Mouse (Mus musculus) CH12.LX (cell line): Measurements from ENCODE around the gene Slc16a4. TPM values are rescaled to one million over a fixed set of nuclear protein-coding genes. Genes with fewer than 3 reads are reported as not detected.

Source experiments
- DNase-seq: peaks from one replicate; pipeline ENCODE4 v3.0.0-alpha.2; 2013; ENCODE audit errors: extremely low read depth
- H3K27ac ChIP-seq: 2 replicates; pipeline ENCODE4 v1.5.1; 2012; ENCODE audit warnings: low read depth, mild to moderate bottlenecking, control low read depth, moderate library complexity; ENCODE audit not compliant: insufficient read depth
- H3K27me3 ChIP-seq: replicated peaks from 2 replicates; pipeline ENCODE3; 2012; ENCODE audit warnings: inconsistent platforms
- H3K36me3 ChIP-seq, 2 experiments: replicated peaks in 1 of 2; 2 replicates each; pipeline versions ENCODE3 to v1.6.1; 2012; ENCODE audit warnings: inconsistent platforms in 1 of 2, low read length in 1 of 2, mild to moderate bottlenecking in 1 of 2, mixed read lengths in 1 of 2, moderate library complexity in 1 of 2; ENCODE audit not compliant: control insufficient read depth in 1 of 2, insufficient read depth in 1 of 2
- H3K4me1 ChIP-seq, 2 experiments: 2 replicates each; pipeline ENCODE4 v1.6.1; 2012; ENCODE audit warnings: inconsistent platforms in 1 of 2, moderate library complexity in 1 of 2; ENCODE audit not compliant: insufficient read depth in 2 of 2, control insufficient read depth in 1 of 2
- H3K4me2 ChIP-seq: 2 replicates; pipeline ENCODE4 v1.6.1; 2012; ENCODE audit warnings: low read depth, mild to moderate bottlenecking, control low read depth; ENCODE audit not compliant: poor library complexity, insufficient read depth, severe bottlenecking
- H3K4me3 ChIP-seq, 3 experiments: fragments of 150-350 bp in 1 of 3; sonication (generic) in 1 of 3; replicated peaks in 1 of 3; 2 replicates each; pipeline versions ENCODE3 to v1.5.1; 2011 to 2012; ENCODE audit warnings: low read depth in 2 of 3, low read length in 2 of 3, mild to moderate bottlenecking in 2 of 3, moderate library complexity in 2 of 3, control low read depth in 1 of 3, improper control_type of control experiment in 1 of 3, inconsistent platforms in 1 of 3, mixed read lengths in 1 of 3; ENCODE audit not compliant: poor library complexity in 1 of 3
- H3K79me2 ChIP-seq: replicated peaks from 2 replicates; pipeline ENCODE4 v1.6.1; 2012; ENCODE audit warnings: mild to moderate bottlenecking, moderate library complexity; ENCODE audit not compliant: control insufficient read depth, poor library complexity, insufficient read depth, severe bottlenecking; ENCODE audit errors: extremely low read depth
- H3K9ac ChIP-seq: 2 replicates; pipeline ENCODE4 v1.6.1; 2012; ENCODE audit warnings: low read depth, mild to moderate bottlenecking, control low read depth, moderate library complexity; ENCODE audit not compliant: insufficient read depth
- H3K9me3 ChIP-seq: replicated peaks from 2 replicates; pipeline ENCODE3; 2012; ENCODE audit warnings: low read length, inconsistent platforms, mixed read lengths
- CHD1 ChIP-seq: IDR thresholded peaks from 2 replicates; pipeline ENCODE4 v1.6.1; 2012; ENCODE audit warnings: low read depth, low read length, improper control_type of control experiment, inconsistent platforms
- CHD2 ChIP-seq: IDR thresholded peaks from 2 replicates; pipeline ENCODE4 v1.6.1; 2011; ENCODE audit warnings: low read length, improper control_type of control experiment
- CTCF ChIP-seq, 2 experiments: IDR thresholded peaks in 1 of 2; conservative IDR thresholded peaks in 1 of 2; 2 replicates each; pipeline ENCODE4 v1.5.1; 2011 to 2012; ENCODE audit warnings: low read depth in 2 of 2, low read length in 2 of 2, improper control_type of control experiment in 1 of 2, inconsistent platforms in 1 of 2, mild to moderate bottlenecking in 1 of 2, moderate library complexity in 1 of 2
- E2F4 ChIP-seq: IDR thresholded peaks from 2 replicates; pipeline ENCODE4 v1.6.1; 2011; ENCODE audit warnings: low read depth, low read length, improper control_type of control experiment; ENCODE audit not compliant: insufficient replicate concordance
- EP300 ChIP-seq: IDR thresholded peaks from 2 replicates; pipeline ENCODE4 v1.6.1; 2011; ENCODE audit warnings: low read length, improper control_type of control experiment
- IRF4 ChIP-seq: IDR thresholded peaks from 2 replicates; pipeline ENCODE4 v1.6.1; 2014; ENCODE audit warnings: low read depth, mild to moderate bottlenecking, inconsistent platforms, low read length, improper control_type of control experiment
- KAT2A ChIP-seq: IDR thresholded peaks from 2 replicates; pipeline ENCODE4 v1.6.1; 2012; ENCODE audit warnings: low read length, improper control_type of control experiment, inconsistent platforms; ENCODE audit not compliant: insufficient replicate concordance
- MAFK ChIP-seq: IDR thresholded peaks from 2 replicates; pipeline ENCODE4 v1.6.1; 2011; ENCODE audit warnings: low read length, improper control_type of control experiment; ENCODE audit not compliant: insufficient replicate concordance
- MAX ChIP-seq: IDR thresholded peaks from 2 replicates; pipeline ENCODE4 v1.6.1; 2011; ENCODE audit warnings: low read length, improper control_type of control experiment
- MXI1 ChIP-seq: IDR thresholded peaks from 2 replicates; pipeline ENCODE4 v1.6.1; 2011; ENCODE audit warnings: mild to moderate bottlenecking, low read depth, low read length, improper control_type of control experiment
- MYC ChIP-seq: IDR thresholded peaks from 2 replicates; pipeline ENCODE4 v1.6.1; 2011; ENCODE audit warnings: low read depth, mild to moderate bottlenecking, improper control_type of control experiment, low read length
- NELFE ChIP-seq: IDR thresholded peaks from 2 replicates; pipeline ENCODE4 v1.6.1; 2011; ENCODE audit warnings: low read depth, low read length, improper control_type of control experiment
- NRF1 ChIP-seq: IDR thresholded peaks from 2 replicates; pipeline ENCODE4 v1.6.1; 2014; ENCODE audit warnings: low read depth, mild to moderate bottlenecking, inconsistent platforms, low read length, improper control_type of control experiment, moderate library complexity
- POLR2A ChIP-seq: IDR thresholded peaks from 2 replicates; pipeline ENCODE4 v1.6.1; 2011; ENCODE audit warnings: low read depth, mild to moderate bottlenecking, improper control_type of control experiment, low read length
- POLR2AphosphoS2 ChIP-seq: IDR thresholded peaks from 2 replicates; pipeline ENCODE4 v1.6.1; 2011; ENCODE audit warnings: low read depth, low read length, improper control_type of control experiment
- RAD21 ChIP-seq: IDR thresholded peaks from 2 replicates; pipeline ENCODE4 v1.6.1; 2011; ENCODE audit warnings: low read depth, mild to moderate bottlenecking, low read length, improper control_type of control experiment, moderate library complexity
- RCOR1 ChIP-seq: conservative IDR thresholded peaks from 2 replicates; pipeline ENCODE4 v1.6.1; 2012; ENCODE audit warnings: low read depth, mild to moderate bottlenecking, inconsistent platforms, low read length, improper control_type of control experiment
- SIN3A ChIP-seq: IDR thresholded peaks from 2 replicates; pipeline ENCODE4 v1.6.1; 2012; ENCODE audit warnings: low read length, improper control_type of control experiment, inconsistent platforms
- SMC3 ChIP-seq: IDR thresholded peaks from 2 replicates; pipeline ENCODE4 v1.6.1; 2011; ENCODE audit warnings: low read depth, low read length, improper control_type of control experiment
- TBP ChIP-seq: conservative IDR thresholded peaks from 2 replicates; pipeline ENCODE4 v1.6.1; 2011; ENCODE audit warnings: low read depth, low read length, improper control_type of control experiment
- TCF12 ChIP-seq: IDR thresholded peaks from 2 replicates; pipeline ENCODE4 v1.6.1; 2014; ENCODE audit warnings: low read depth, mild to moderate bottlenecking, inconsistent platforms, low read length, improper control_type of control experiment
- UBTF ChIP-seq: IDR thresholded peaks from 2 replicates; pipeline ENCODE4 v1.6.1; 2012; ENCODE audit warnings: low read depth, mild to moderate bottlenecking, inconsistent platforms, low read length, improper control_type of control experiment, moderate library complexity
- USF1 ChIP-seq: IDR thresholded peaks from 2 replicates; pipeline ENCODE4 v1.6.1; 2014; ENCODE audit warnings: low read depth, mild to moderate bottlenecking, inconsistent platforms, low read length, improper control_type of control experiment
- USF2 ChIP-seq: conservative IDR thresholded peaks from 2 replicates; pipeline ENCODE4 v1.6.1; 2011; ENCODE audit warnings: low read depth, low read length, improper control_type of control experiment
- ZC3H11A ChIP-seq: IDR thresholded peaks from 2 replicates; pipeline ENCODE4 v1.6.1; 2012; ENCODE audit warnings: low read depth, mild to moderate bottlenecking, inconsistent platforms, low read length, improper control_type of control experiment
- ZKSCAN1 ChIP-seq: IDR thresholded peaks from 2 replicates; pipeline ENCODE4 v1.6.1; 2012; ENCODE audit warnings: low read depth, inconsistent platforms, low read length, improper control_type of control experiment, borderline replicate concordance
- ZMIZ1 ChIP-seq: IDR thresholded peaks from 2 replicates; pipeline ENCODE4 v1.6.1; 2012; ENCODE audit warnings: low read depth, mild to moderate bottlenecking, inconsistent platforms, low read length, improper control_type of control experiment
- dilution Hi-C: fragments of 300-500 bp; cut with MboI; formaldehyde crosslinking; loops from 2 replicates; pipeline ENCODE4 v1.14.3; 2020; ENCODE audit warnings: low sequenced_read_pairs; ENCODE audit not compliant: extremely low pct_unique_long_range_greater_than_20kb, extremely low pct_ligation_motif_present
- in situ Hi-C: fragments of 300-500 bp; cut with MboI; formaldehyde crosslinking; loops from 3 replicates; pipeline ENCODE4 v1.14.3; 2019; ENCODE audit warnings: low sequenced_read_pairs, low pct_ligation_motif_present, low pct_unique_long_range_greater_than_20kb, mixed read lengths
- polyA plus RNA-seq: library from polyadenylated mRNA; unstranded; fragments of >175 nt; gene quantifications from 2 replicates; pipeline ENCODE4 v1.2.1, GENCODE M21; 2012; ENCODE audit warnings: low read depth; ENCODE audit not compliant: insufficient read length
- total RNA-seq, 2 experiments: library from RNA; depleted of rRNA; stranded (reverse); fragments of 300-350 nt in 1 of 2; fragments of >200 nt in 1 of 2; gene quantifications; 2 replicates each; pipeline ENCODE4 v1.2.3; 2012 to 2014

The Slc16a4 gene
- total and polyA plus RNA-seq, 3 experiments = 0.08 to 0.60 TPM; not detected in 1

GRCm38 (mm10) chr3:107332127-107332959 is 41.3 kb downstream of the Slc16a4 start:
- H3K9ac ChIP-seq = peak overlapping the region; percentile 97
- dilution Hi-C loops (no loop called here), in situ Hi-C loops (no loop called here)
- TF ChIP-seq POLR2A (no peak), MXI1 (peak; percentile 55), POLR2AphosphoS2 (no peak), UBTF (0 out of 2 replicates have a peak, but pooled peaks have one; percentile 54), SIN3A (peak; percentile 10), ZC3H11A (no peak)
- peak overlapping the region; percentile 70 for H3K27ac ChIP-seq
- peak overlapping the region; percentile 68 for H3K4me2 ChIP-seq
- H3K9me3 ChIP-seq = no peaks in the 10 kb centered on the region
- H3K79me2 ChIP-seq = peaks cover 44% of the 10 kb centered on the region
- H3K27me3 ChIP-seq = no peaks in the 10 kb centered on the region
- peaks cover 0 to 37% of the 10 kb centered on the region in 2 experiments; a peak in 2 of 4 replicates for H3K4me1 ChIP-seq
- H3K4me3 ChIP-seq = peak overlapping the region; percentile 82 to 94 (median 92)
- DNase-seq = no peak
- peaks cover 16 to 29% of the 10 kb centered on the region in 2 experiments for H3K36me3 ChIP-seq

GRCm38 (mm10) chr3:107332960-107333380 is 41.9 kb downstream of the Slc16a4 start:
- DNase-seq = peak; percentile 99
- peak overlapping the region; percentile 82 to 94 (median 92) for H3K4me3 ChIP-seq
- H3K4me1 ChIP-seq = peaks cover 0 to 35% of the 10 kb centered on the region in 2 experiments; a peak in 2 of 4 replicates
- H3K27me3 ChIP-seq = no peaks in the 10 kb centered on the region
- TF ChIP-seq MYC = no peak
- TF ChIP-seq SMC3 = no peak
- peak; percentile 91 for TF ChIP-seq POLR2A
- no peak for TF ChIP-seq ZC3H11A
- no peak for TF ChIP-seq IRF4
- peak; percentile 36; the same call in 1 of the 2 replicates for TF ChIP-seq SIN3A
- no peak for TF ChIP-seq RAD21
- peak; percentile 90; the same call in 1 of the 2 replicates for TF ChIP-seq ZMIZ1
- peak; percentile 82; the same call in 1 of the 2 replicates for TF ChIP-seq TBP
- peak; percentile 60; the same call in 1 of the 2 replicates for TF ChIP-seq MAX
- no peak for TF ChIP-seq CTCF (conservative IDR thresholded peaks at IDR 0.05 in 1 of 2, IDR thresholded peaks at IDR 0.05 in 1 of 2; ENCODE audit: low read depth in 2 of 2, low read length in 2 of 2)
- no peak for TF ChIP-seq EP300
- no peak for TF ChIP-seq CHD1
- TF ChIP-seq USF2 = peak; percentile 90
- TF ChIP-seq MXI1 = peak; percentile 11; the same call in 1 of the 2 replicates
- TF ChIP-seq KAT2A = no peak
- TF ChIP-seq NELFE = peak; percentile 81
- peak; percentile 93 for TF ChIP-seq E2F4
- TF ChIP-seq CHD2 = no peak
- peak; percentile 93 for TF ChIP-seq USF1
- TF ChIP-seq RCOR1 = no peak
- TF ChIP-seq NRF1 = peak; percentile 44
- no peak for TF ChIP-seq MAFK
- no peak for TF ChIP-seq ZKSCAN1
- TF ChIP-seq TCF12 = peak; percentile 95
- in situ Hi-C loops = no loop called here
- no peak overlapping the region for H3K4me2 ChIP-seq
- dilution Hi-C loops = no loop called here
- H3K9ac ChIP-seq = peak overlapping the region; percentile 97
- peaks cover 16 to 28% of the 10 kb centered on the region in 2 experiments for H3K36me3 ChIP-seq
- H3K9me3 ChIP-seq = no peaks in the 10 kb centered on the region
- H3K27ac ChIP-seq = peak overlapping the region; percentile 86
- H3K79me2 ChIP-seq = peaks cover 40% of the 10 kb centered on the region
